9 mouse cellular contexts compared by ENCODE assay signal in genomic region chr9:103951799-103952198, GRCm38 (mm10).
"Had no signal": no experiment of that assay in that cellular context is flagged by ENCODE, and none has a peak within 500 bp of the region (broad histone marks: within the 10 kb centered on the region; RNA-seq: fewer than 3 reads in every experiment).

No protein-coding gene starts in this region.

- DNase-seq: kidney, adult 18-20 months; kidney, adult 9 months; kidney, postnatal 14 days; layer of hippocampus, adult 9-11 months; liver, postnatal 0 days; lung, embryonic 14.5 days; thymus, adult 2 months; thymus, postnatal 14 days; thymus, postnatal 4 days had no signal
